Mouse (Mus musculus): Measurements from ENCODE around the gene Cldn15.

DNA sequence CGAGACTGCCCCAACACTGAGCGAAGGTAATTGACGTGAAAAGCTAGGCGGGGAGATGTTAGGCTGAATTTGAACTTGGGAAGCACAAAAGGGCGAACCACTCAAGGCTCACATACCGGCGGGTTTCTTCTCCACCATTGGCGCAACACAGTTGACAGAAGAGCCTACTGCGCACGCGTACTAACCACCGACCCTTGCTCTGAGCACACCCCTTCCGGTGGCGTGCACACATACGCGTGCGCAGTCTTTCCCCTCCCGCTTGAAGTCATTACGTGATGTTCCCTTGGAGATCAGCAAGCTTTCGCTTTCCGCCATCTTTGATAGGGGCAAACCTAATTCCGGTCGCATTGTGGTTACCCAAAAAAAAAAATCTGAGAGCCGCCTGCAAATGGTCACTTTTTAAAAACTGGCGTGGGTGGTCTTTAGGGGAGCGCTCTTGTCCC is 20.3 kb downstream of the Cldn15 start, which contains the start of gene Plod3:
- peak; percentile 81; the same call in 1 of the 2 replicates for TF ChIP-seq TBP (IDR thresholded peaks at IDR 0.05; ENCODE audit: low read depth, low read length)
- TF ChIP-seq GABPA (IDR thresholded peaks at IDR 0.05; ENCODE audit: low read depth, low read length): no peak
- no peak for TF ChIP-seq GATA1 (IDR thresholded peaks at IDR 0.05; ENCODE audit: low read depth, low read length)
- TF ChIP-seq EP300 (IDR thresholded peaks at IDR 0.05; ENCODE audit: low read depth in 1 of 2, low read length in 2 of 2): no peak; a peak in 2 of 4 replicates
- TF ChIP-seq CTCF (IDR thresholded peaks at IDR 0.05 in 2 of 3, conservative IDR thresholded peaks at IDR 0.05 in 1 of 3; ENCODE audit: control insufficient read depth in 1 of 3, insufficient read depth in 1 of 3, low read depth in 2 of 3, low read length in 3 of 3, poor library complexity in 1 of 3, severe bottlenecking in 1 of 3): no peak
- TF ChIP-seq RAD21 (IDR thresholded peaks at IDR 0.05; ENCODE audit: low read depth, low read length): no peak
- no peak for TF ChIP-seq UBTF (IDR thresholded peaks at IDR 0.05; ENCODE audit: borderline replicate concordance, insufficient read depth, low read depth, low read length)
- peak; percentile 49 for TF ChIP-seq MAX (IDR thresholded peaks at IDR 0.05; ENCODE audit: low read length)
- TF ChIP-seq TAL1 (IDR thresholded peaks at IDR 0.05; ENCODE audit: low read length): no peak
- TF ChIP-seq POLR2A (IDR thresholded peaks at IDR 0.05; ENCODE audit: control insufficient read depth in 1 of 2, insufficient read depth in 1 of 2, low read depth in 1 of 2, low read length in 2 of 2, poor library complexity in 1 of 2): peak; percentile 47 to 77; a peak in 3 of 4 replicates
- no peak; the same call in 1 of the 2 replicates for TF ChIP-seq BHLHE40 (IDR thresholded peaks at IDR 0.05; ENCODE audit: borderline replicate concordance, low read depth, low read length)
- TF ChIP-seq KAT2A (conservative IDR thresholded peaks at IDR 0.05; ENCODE audit: low read depth, low read length): peak; percentile 78; the same call in 1 of the 2 replicates

Data from MEL (cell line).